Mouse (Mus musculus) intestine, postnatal 0 days (tissue): ENCODE measurements around the gene Surf4. TPM values are rescaled to one million over a fixed set of nuclear protein-coding genes. Genes with fewer than 3 reads are reported as not detected.

Experiments used
- ATAC-seq: fragments of 200-750 bp; cut with Nextera tagmentation; 2 replicates; pipeline ENCODE4 v1.8.0; 2017; ENCODE audit warnings: mild to moderate bottlenecking, moderate TSS enrichment, moderate library complexity
- H3K27ac ChIP-seq: fragments of 300-500 bp; sonication (generic); 2 replicates; pipeline ENCODE4 v1.5.1; 2014; ENCODE audit warnings: mild to moderate bottlenecking, low read depth, low read length, moderate library complexity
- H3K27me3 ChIP-seq: fragments of 300-500 bp; sonication (generic); replicated peaks from 2 replicates; pipeline ENCODE4 v1.6.1; 2014; ENCODE audit warnings: low read length, mixed read lengths; ENCODE audit not compliant: control insufficient read depth, insufficient read depth
- H3K36me3 ChIP-seq: fragments of 300-500 bp; sonication (generic); 2 replicates; pipeline ENCODE4 v1.6.1; 2014; ENCODE audit warnings: mild to moderate bottlenecking, moderate library complexity; ENCODE audit not compliant: control insufficient read depth, insufficient read depth
- H3K4me1 ChIP-seq: fragments of 300-500 bp; sonication (generic); replicated peaks from 2 replicates; pipeline ENCODE4 v1.6.1; 2014; ENCODE audit warnings: antibody characterized with exemption, low read length, mixed read lengths; ENCODE audit not compliant: control insufficient read depth, insufficient read depth
- H3K4me2 ChIP-seq: fragments of 300-500 bp; sonication (generic); replicated peaks from 2 replicates; pipeline ENCODE4 v1.6.1; 2014; ENCODE audit warnings: low read depth, mild to moderate bottlenecking, moderate library complexity
- H3K4me3 ChIP-seq: fragments of 300-500 bp; sonication (generic); 2 replicates; pipeline ENCODE4 v1.5.1; 2014; ENCODE audit warnings: low read depth, low read length
- H3K9ac ChIP-seq: fragments of 300-500 bp; sonication (generic); 2 replicates; pipeline ENCODE4 v1.6.1; 2014; ENCODE audit warnings: mild to moderate bottlenecking, low read depth, low read length
- H3K9me3 ChIP-seq: fragments of 300-500 bp; sonication (generic); 2 replicates; pipeline ENCODE4 v1.6.1; 2016; ENCODE audit warnings: mixed run types; ENCODE audit not compliant: control insufficient read depth
- CTCF ChIP-seq: sonication (generic); IDR thresholded peaks from 2 replicates; pipeline ENCODE4 v1.5.1; 2016; ENCODE audit warnings: low read depth, mild to moderate bottlenecking, control low read depth, antibody characterized with exemption, moderate library complexity
- WGBS: fragments of 180-500 bp; shearing (Covaris S2); extraction: QIAGEN DNeasy Blood & Tissue Kit; methylation state at CpG from one replicate; pipeline ENCODE4 v1.1.7; 2014; 5-methylcytosine and 5-hydroxymethylcytosine counted together
- polyA plus RNA-seq: library from polyadenylated mRNA; unstranded; fragments of >200 nt; fragmentation: Nextera tagmentation; extraction: Ambion mirVana; gene quantifications from 2 replicates; pipeline ENCODE4 v1.2.1, GENCODE M21; 2015

Gene Surf4
- polyA plus RNA-seq, 1 experiment from 2014 or later: 379 TPM

DNA sequence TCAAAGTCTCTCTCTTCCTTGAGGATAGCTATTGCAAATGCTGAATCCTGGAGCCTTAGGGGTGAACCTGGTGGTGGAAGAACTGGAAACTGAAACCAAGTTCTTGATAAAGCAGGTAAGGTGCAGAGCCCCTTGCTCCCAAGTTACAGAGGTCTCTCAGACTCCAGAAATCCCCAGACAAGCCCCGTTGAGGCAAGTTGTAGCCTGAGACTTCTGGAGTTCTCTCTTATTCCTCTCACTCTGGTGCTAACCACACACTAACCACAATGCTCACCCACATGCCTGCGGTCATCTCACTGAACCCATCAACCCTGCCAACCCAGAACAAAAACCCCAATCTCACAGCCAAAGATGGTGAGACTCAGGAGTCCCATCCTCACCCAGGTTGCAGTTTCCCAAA is 1.6 kb upstream of the Surf4 start:
- Histone ChIP-seq H3K4me1 (peaks cover 6% of the 10 kb centered on the region; the same call in 1 of the 2 replicates), H3K4me3 (no peak overlapping the region), H3K27ac (peak overlapping the region; percentile 21; the same call in 1 of the 2 replicates), H3K9me3 (no peaks in the 10 kb centered on the region), H3K9ac (no peak overlapping the region), H3K27me3 (no peaks in the 10 kb centered on the region), H3K4me2 (no peak overlapping the region), H3K36me3 (peaks cover 8% of the 10 kb centered on the region; the same call in 1 of the 2 replicates)
- 77% methylated on average over 2 of the region's 2 CpGs for WGBS
- ATAC-seq: no peak
- no peak for TF ChIP-seq CTCF

DNA sequence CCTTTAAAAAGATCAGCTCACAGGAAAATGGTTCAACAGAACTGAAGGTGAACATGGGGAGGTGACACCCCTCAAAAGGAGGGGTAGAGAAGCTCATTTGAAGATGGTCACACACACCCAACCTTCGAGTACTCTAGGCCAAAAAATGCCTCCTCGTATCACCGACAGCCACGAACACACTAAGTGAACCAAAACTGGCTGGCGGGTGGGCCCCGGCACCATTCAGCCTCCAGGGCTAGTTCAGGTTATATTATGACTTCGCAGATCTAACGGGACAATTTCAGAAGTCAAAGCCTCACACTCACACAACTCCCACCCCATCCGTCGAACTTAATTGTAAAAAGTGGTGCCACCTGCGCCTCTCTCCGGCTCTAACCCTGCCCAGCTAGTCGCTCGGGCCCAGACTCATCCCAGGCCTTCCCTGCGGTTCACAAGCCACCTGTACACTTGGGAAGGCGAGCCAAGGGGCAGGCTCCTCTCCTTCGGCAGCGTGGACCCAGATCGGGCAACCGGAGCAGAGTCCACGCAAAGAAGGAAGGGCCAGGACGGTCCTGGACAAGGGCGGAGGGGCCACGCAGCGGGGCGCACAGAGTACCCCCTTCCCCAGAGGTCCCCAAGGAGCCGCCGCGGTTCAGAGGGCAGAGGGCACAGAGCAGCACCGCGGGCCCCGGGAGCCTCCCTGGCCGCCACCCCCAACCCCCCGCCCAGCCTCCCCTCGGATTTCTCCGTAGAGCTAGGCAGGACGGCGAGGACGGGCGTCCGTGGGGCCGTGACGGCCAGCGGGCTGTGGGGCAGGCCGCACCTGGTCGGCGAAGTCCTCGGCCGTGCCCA is 1.0 kb downstream of the Surf4 start:
- Histone ChIP-seq H3K9ac (peak overlapping the region; percentile 100), H3K4me3 (peak overlapping the region; percentile 94), H3K27ac (peak overlapping the region; percentile 100), H3K27me3 (no peaks in the 10 kb centered on the region), H3K4me2 (peak overlapping the region; percentile 82), H3K9me3 (no peaks in the 10 kb centered on the region), H3K4me1 (peaks cover 6% of the 10 kb centered on the region; the same call in 1 of the 2 replicates), H3K36me3 (peaks cover 13% of the 10 kb centered on the region; the same call in 1 of the 2 replicates)
- WGBS: 1% methylated on average over 48 of the region's 49 CpGs
- ATAC-seq: peak; percentile 14
- no peak for TF ChIP-seq CTCF

DNA sequence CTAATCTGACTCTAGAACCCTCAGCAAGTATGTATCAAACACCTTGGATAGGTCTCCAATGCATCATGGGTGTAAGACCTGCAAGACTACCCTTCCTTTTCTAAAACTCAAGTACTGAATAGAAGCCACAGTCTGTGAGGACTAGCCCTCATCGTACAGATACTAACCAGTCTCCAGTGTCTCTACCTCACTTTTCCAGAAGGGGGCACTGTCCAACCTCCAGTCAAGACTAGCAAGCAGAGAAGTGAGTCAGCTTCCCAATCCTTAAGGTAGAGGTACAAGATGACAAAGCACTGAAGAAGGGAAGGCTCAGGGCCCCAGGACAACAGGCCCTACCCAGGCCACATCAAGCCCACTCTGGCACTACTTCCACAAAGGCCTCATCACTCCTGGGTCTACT is 3.3 kb downstream of the Surf4 start:
- H3K4me2 ChIP-seq: peak overlapping the region; percentile 82

DNA sequence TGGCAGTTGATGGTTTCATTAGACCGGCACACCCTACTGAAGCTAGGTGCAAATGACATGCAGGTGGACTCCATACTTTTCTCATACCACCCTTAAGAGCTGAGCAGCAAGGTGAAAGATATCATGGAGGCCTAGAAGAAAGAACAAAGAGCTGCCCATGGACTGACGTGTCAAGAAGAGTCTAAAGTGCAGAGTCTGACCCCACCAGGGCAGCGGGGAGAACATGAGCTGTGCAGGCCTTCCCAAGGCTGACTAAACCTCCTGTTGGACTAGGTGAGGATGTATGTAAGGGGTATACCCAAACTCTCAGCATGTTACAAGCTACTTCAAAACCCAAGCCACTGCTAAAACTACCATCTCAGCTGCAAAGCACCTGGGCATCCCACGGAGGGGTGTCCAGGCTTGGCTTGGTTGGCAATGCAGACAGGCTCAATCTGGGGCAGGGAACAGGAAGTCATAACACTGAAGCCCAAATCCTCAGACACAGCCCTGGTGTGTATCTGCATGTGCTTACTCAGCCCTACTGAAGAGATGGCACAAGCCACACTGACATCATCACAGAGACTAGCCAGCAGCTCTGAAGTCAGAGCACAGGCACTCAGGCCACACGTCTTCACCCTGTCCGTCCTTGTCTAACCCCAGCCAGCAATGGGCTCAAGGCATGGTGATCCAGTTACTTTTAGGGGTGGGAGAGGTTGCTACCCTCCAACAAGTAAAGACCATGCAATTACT is 5.8 kb downstream of the Surf4 start:
- TF ChIP-seq CTCF: no peak
- Histone ChIP-seq H3K27ac (peak overlapping the region; percentile 80), H3K9ac (no peak overlapping the region), H3K4me3 (no peak overlapping the region), H3K36me3 (peaks cover 58% of the 10 kb centered on the region), H3K27me3 (no peaks in the 10 kb centered on the region), H3K9me3 (no peaks in the 10 kb centered on the region), H3K4me1 (peaks cover 6% of the 10 kb centered on the region; the same call in 1 of the 2 replicates), H3K4me2 (no peak overlapping the region)
- peak; percentile 75 for ATAC-seq
- 63% methylated on average over 6 of the region's 6 CpGs for WGBS

More for the DNA sequence above, 3.3 kb downstream of the Surf4 start:
- no peaks in the 10 kb centered on the region for H3K27me3 ChIP-seq
- peak overlapping the region; percentile 23; the same call in 1 of the 2 replicates for H3K27ac ChIP-seq
- H3K4me1 ChIP-seq: peaks cover 6% of the 10 kb centered on the region; the same call in 1 of the 2 replicates
- no peak for ATAC-seq
- peak; percentile 84 for TF ChIP-seq CTCF
- 0 out of 2 replicates have a peak overlapping the region, but pooled peaks have one; percentile 27 for H3K9ac ChIP-seq
- no peak overlapping the region for H3K4me3 ChIP-seq
- no peaks in the 10 kb centered on the region for H3K9me3 ChIP-seq
- H3K36me3 ChIP-seq: peaks cover 34% of the 10 kb centered on the region
- WGBS: 38% methylated on average over 1 of the region's 1 CpGs

DNA sequence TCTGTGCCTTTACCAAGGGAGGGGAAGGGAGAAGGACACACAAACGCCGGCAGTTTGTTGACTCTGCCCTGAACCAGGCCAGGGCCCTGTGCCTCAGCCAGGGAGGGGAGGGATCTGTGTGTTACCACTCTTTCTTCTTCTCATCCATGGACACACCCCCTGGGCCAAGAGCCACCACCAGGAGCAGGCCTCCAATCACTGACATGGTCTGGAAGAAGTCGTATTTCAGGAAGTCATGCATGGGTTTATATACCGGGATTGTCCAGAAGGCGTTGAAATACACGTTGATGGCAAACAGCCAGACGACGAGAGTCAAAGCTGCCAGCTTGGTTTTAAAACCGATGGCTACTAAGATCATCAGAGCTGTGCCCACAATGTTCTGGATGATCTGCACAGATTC is 11.9 kb downstream of the Surf4 start:
- 0 out of 2 replicates have a peak, but pooled peaks have one; percentile 11 for ATAC-seq

More for the DNA sequence above, 11.9 kb downstream of the Surf4 start:
- Histone ChIP-seq H3K4me3 (no peak overlapping the region), H3K9me3 (no peaks in the 10 kb centered on the region), H3K9ac (no peak overlapping the region), H3K27me3 (no peaks in the 10 kb centered on the region), H3K36me3 (peaks cover 95% of the 10 kb centered on the region), H3K27ac (peak overlapping the region; percentile 84; the same call in 1 of the 2 replicates), H3K4me2 (no peak overlapping the region), H3K4me1 (peaks cover 7% of the 10 kb centered on the region)
- WGBS: 49% methylated on average over 9 of the region's 9 CpGs
- TF ChIP-seq CTCF: no peak
